Mouse (Mus musculus) cerebellum, postnatal 36 days (tissue): ENCODE data around the gene Cdip1.
A peak's percentile ranks its signal among the peaks of the same experiment; 100 is the strongest.
"Not testable (repeated sequence)": the region's sequence is repeated elsewhere in the genome, so short reads cannot be mapped to it uniquely, and the experiment has no call there.

Experiments
- DNase-seq, 2 experiments: peaks; one replicate each; pipeline ENCODE4 v3.0.0; 2021 to 2022; ENCODE audit warnings: mixed read lengths in 2 of 2

The Cdip1 gene

DNA sequence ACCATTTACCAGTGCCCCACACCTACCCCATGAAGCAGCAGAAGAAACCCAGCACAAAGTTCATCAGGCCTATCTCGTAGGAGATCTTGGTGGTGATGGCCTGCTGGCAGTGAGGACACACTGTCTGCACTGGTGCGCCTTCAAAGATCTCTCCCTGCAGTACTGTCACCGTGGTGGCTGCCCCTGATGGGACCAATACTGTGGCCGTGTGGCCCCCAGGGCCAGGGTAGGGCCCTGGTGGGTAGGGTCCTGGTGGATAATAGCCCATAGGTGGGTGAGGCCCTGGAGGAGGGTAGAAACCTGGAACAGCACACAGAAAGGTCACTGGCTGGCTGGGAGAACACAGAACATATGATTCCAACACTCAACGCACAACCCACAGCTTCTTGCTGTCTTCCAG lies 21.4 kb downstream of the Cdip1 start:
- no peak for DNase-seq

DNA sequence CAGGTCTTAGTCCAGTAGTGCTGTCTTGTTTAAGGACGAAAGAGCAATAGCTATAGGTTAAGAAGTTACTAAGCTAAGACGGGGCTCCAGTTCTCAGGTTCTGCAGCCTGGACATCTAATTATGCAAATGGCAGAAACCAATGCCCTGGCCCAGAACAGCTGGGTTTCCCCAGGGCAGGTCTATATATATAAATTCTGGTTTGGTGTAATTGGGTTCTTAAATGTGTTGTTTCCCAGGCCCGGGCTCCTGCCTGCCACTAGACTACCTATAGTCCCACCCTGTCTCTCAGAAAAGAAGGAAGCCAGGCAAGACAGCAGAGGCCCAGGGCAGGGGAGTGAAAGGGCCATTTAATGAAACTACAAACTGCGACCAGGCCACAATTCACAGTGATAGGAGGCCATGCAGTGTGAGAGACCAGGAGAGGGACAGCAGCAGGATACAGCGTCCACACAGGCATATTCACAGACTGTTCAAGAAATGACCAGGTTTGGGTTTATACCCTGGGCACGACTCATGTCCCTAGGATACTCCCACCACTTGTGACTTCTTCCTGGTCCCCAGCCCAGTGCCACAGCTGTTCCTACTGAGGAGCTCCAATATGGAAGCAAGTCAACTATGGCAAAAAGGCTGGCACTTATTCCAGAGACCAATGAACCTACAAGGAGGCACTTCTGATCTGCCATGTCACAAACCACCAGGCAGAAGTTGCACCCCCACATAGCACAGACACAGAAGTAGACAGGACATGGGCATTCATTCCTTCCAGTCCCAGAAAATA lies 22.9 kb downstream of the Cdip1 start:
- no peak for DNase-seq

DNA sequence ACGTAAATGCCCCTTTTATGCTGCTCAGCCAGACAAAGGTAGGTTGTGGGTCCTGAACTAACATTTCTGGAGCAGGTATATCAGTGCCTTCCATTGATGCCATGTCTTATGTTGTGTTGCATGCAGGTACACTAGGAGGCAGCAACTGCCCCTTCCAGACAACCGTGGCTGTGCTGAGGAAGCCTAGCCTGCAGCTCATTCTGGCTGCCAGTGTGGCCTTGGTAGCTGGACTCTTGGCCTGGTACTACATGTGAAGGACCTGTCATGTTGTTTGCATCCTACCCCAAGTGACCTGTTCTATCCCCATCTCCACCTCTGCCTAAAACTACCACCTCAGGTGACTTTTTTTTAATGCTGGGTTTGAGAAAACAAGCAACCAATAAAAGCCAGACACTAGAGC lies 24.2 kb downstream of the Cdip1 start:
- no peak for DNase-seq

- no peak for DNase-seq
Observed at GRCm38 (mm10) chr16:4763276-4763675, 26.8 kb downstream of the Cdip1 start.

DNA sequence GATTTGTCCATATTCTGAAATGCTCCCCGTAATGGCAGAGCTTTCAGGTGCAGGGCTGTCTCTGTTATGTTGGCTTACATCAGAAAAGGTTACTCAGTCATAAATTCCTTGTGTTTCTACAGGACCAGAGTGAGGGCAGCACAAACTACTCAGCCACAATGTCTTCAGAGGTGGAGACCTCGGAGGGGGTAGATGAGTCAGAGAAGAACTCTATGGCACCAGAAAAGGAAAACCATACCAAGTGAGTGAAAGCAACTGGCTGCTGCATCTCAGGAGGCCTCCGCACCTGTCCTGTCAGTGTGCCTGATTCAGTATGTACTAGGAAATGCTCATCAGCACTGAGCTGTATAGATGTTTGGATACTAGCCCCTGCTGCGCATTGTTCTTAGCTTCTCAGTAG lies 27.7 kb downstream of the Cdip1 start:
- no peak for DNase-seq

GRCm38 (mm10) chr16:4756660-4757335 lies 33.3 kb downstream of the Cdip1 start:
- not testable (repeated sequence) for DNase-seq

GRCm38 (mm10) chr16:4754045-4754444 lies 36.0 kb downstream of the Cdip1 start:
- DNase-seq = no peak

DNA sequence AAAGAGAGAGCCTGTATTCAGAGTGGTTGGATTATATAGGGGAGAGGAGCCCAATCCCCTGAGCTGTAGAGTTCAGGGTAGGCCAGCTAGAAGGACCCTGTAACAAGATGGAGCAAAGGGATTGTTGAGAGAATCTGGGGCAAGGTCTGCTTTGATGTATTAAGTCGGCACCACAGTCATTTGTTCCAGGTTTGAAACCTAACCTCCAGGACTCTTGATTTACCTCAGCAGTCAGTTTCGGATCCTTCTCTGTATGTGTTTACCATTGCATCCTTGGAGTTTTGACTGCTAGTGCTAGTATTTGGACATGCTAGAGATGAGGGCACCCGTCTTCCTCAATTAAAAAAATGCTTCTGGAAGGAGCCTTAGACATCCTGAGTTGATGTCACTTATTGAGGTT lies 37.9 kb downstream of the Cdip1 start:
- DNase-seq = no peak

DNA sequence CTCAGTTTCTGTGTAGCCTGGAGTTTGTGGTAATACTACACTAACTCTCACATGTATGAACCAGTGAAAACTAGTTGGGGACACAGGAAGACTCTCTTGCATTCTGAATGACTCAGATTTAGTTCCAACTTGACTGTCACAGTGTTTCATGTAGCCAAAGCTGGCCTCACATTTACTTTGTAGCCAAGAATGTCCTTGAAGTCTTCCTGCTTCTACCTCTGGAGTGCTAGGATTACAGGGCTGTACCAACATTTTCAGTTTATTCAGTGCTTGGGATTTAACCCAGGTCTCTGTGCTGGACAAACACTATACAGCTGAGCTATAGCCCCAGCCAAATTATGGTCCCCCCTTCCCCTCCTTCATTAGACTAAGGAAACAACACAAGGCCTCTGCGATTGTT lies 47.9 kb downstream of the Cdip1 start:
- DNase-seq = no peak

DNA sequence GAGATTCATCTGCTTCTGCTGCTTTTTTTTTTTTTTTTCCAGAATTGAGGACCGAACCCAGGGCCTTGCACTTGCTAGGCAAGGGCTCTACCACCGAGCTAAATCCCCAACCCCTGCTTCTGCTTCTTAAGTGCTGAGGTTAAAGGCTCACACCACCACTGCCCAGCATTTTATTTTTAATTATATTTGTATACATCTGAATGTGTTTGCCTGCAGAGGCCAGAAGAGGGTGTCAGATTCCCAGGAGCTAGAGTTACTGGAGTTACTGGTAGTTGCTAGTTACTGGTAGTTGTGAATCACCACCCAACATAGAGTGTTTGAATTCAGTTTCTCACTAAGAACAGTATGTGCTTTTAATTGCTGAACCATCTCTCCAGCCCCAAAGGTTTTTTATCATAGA lies 50.1 kb downstream of the Cdip1 start:
- no peak for DNase-seq

DNA sequence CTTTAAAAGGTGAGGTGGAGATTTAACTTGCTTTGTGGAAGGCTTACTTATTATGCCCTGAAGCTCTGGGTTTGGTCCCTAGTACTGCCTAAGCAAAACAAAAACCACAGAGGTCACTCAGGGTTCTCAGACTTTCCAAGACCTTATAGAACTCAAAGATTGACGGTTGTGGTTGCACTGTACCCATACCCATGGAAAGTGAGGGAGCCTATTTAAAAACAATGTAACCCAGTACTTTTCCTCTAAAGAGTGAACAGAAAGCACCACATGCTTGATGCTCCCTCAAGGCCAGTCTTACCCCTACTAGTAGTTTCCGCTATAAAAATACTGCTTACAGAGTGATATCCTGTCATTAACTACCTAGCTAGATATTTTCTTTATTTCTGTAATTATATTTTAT lies 53.8 kb downstream of the Cdip1 start:
- no peak for DNase-seq

DNA sequence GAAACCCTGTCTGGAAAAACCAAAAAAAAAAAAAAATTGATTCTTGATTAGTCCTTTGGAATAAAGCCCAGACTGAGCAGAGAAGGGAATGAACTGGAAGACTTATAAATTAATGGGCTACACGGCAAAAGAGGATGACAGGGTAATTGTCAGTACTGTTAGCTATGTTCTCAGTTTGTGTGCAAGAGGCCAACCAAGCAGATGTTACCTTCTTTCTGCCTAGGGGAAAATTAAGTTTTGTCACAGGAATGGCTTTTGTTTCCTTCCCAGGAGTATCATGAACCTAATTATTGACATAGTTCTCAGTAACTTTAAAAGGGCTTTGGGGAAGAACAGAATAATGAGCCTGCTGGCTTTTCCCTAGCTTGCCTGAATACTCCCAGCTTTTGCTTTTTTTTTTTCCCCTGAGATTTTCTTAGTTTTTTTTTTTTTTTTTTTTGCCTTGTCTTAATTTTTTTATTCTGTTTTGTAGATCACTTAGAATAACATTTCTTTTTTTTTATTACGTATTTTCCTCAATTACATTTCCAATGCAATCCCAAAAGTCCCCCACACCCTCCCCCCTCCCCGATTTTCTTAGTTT lies 59.2 kb downstream of the Cdip1 start:
- DNase-seq = no peak

DNA sequence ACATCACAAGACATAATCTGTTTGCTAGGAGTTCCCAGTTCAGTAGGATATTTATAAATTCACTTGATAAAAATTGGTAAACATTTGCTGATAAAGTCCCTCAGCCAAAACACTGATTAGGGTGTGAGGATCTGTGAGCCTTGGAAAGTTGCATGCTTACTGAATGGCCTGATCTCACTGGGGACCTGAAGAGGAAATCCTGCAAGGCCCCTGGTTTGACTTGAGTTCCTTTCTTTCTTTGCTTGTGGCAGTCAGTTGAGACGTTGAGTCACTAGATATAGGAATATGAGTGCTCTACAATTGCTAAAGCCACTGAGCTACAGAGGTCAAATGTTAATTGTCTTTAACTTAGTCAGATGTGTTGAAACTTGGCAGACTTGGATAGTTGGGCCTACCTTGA lies 62.1 kb downstream of the Cdip1 start:
- no peak for DNase-seq

DNA sequence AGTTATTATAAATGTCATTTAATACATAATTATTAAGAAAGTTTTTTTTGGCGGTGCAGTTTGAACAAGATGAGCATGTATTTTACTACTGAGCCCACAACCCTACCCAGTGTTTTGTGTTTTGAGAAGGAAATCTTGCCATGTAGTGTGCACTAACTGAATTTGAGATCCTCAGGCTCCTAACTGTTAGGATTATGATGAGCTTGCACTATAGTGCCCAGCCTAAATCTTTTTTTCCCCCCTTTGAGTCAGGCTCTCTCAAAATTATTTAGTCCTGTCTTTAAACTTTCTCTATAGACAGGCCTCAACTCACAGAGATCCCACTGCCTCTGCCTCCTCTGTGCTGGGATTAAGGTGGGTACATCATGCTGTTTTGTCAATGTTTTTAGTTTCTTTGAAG lies 62.6 kb downstream of the Cdip1 start:
- no peak for DNase-seq

- DNase-seq = peak in 1 of 2 experiments; percentile 47
Observed at GRCm38 (mm10) chr16:4726528-4727128, 63.5 kb downstream of the Cdip1 start.

DNA sequence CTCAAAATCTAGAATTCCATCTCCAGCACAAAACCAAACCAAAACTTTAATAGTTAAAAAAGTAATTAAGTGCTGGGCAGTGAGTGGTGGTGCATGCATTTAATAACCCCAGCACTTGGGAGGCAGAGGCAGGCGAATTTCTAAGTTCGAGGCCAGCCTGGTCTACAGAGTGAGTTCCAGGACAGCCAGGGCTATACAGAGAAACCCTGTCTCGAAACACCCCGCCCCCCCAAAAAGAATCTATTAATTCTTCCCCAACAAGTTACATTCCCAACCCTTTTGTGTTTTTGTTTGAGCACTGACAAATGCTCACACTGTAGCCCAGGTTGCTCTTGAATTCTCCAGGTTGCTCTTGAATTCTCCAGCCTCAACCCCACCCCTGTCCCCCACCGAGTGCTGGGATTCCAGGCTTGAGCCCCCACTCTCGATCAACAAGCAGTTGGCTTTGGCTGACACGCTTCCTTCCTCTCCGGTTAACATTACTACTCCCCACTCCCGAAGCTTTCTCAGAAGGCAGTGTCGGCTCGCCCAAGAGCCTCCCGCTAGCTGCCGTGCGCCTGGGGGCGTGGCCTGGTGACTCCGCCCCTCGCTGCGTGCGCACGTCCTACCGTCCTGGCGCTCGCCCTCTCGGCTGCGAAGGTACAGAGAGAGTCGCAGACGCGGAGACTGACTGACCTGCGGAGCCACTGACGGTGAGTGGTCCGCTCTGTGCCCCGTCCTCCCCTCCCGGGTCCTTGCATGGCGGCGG lies 64.1 kb downstream of the Cdip1 start, which contains the start of gene Hmox2:
Gene Hmox2 (plus strand): TSS at position 582 of the 748 bp plus-strand sequence.
- DNase-seq = peak; percentile 92 to 96

GRCm38 (mm10) chr16:4725266-4725665 lies 64.8 kb downstream of the Cdip1 start:
- DNase-seq = no peak

DNA sequence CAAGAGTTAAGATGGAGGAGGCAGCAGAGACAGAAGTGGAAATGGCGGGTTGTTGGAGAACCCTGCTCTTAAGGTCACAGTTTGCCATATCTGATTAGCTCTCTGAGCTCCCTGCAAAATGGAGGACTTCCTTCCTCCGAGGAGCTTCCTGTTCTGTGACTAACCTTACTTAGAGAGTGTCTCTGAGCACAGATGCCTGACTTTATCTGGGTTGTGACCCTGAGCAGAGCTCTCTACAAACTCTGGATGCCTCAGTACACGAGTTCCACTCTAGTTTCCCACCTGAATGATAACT lies 67.2 kb downstream of the Cdip1 start:
- no peak for DNase-seq

DNA sequence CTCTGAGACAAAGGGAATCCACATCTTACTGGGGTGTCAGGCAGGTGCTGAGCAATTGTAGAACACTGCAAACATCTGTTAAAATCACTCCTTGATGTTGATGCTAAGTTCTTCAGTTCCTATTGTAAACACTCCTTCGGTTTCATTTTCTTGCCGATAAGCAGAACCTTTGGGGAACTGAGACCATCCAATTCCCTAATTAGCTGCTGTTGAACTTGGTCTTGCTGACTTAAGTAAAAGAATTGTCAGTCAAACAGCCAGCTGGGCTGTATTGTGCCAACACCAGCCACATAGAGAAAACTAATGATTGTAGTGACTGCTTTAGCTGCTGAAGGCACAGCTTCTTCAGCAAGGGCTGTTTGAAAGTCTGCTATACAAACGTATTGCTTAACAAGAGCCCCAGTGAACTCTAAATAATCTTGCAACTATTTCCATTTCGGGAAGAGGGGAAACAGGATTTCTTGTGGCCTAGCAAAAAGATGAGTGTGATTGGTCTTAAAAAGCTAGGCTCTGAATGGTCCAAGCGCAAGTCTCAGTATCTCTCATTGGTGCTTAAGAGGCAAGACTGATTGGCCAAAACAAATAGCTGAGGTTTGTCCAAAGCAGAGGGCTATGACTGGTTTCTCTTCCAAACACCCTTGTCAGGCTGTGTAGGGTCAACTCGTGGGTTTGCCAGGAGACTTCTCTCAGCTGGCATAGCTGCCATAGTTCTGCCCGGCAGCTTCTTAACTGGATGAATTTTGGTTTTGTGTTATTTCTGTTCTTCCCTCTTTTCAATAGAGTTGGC lies 67.8 kb downstream of the Cdip1 start:
- DNase-seq = no peak

- DNase-seq = peak; percentile 76 to 79
Observed at GRCm38 (mm10) chr16:4718753-4719518, 71.2 kb downstream of the Cdip1 start, which contains the start of gene Nmral1. Nmral1 (minus strand) TSS chr16:4719356.

DNA sequence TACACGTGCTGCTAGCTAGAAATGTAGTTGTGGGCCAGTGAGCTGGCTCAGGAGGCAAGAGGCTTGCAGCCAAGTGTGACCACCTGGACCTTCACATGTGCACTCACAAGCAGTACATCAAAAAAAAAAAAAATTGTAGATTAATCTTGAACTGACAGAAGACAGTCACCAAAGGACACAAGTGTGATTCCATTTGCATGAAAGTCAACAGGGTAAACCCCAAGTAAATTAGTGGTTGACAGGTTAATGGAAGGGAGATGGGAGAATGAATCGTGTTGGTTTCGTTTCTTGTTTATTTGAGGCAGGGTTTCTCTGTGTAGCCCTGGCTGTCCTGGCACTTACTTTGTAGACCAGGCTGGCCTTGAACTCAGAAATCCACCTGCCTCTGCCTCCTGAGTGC lies 72.2 kb downstream of the Cdip1 start:
- no peak for DNase-seq
